In genomic region chr11:80622233-80623037, GRCm38 (mm10) we compare ENCODE assay signal across 9 mouse cellular contexts.
DNase-seq lines count a peak whose midpoint lies in the region; ATAC-seq lines count a peak whose summit lies in the region.
"Had no signal": no experiment of that assay in that cellular context is flagged by ENCODE, and none has a peak within 500 bp of the region (broad histone marks: within the 10 kb centered on the region; RNA-seq: fewer than 3 reads in every experiment).

No protein-coding gene starts in this region.

- DNase-seq in layer of hippocampus, adult 11-12 months (ENCODE audit: low spot score): peak; percentile 45
- no peak for DNase-seq in layer of hippocampus, adult 9-10 months (ENCODE audit: low spot score)
- DNase-seq in forebrain, embryonic 14.5 days (ENCODE audit: low spot score): peak; percentile 96
- peak; percentile 40 for DNase-seq in right cerebral cortex, postnatal 14 days
- no peak for DNase-seq in spleen, postnatal 4 days (ENCODE audit: low spot score in 2 of 2)
- no peak for DNase-seq in kidney, postnatal 36 days
- DNase-seq: thymus, postnatal 36 days had no signal

- ATAC-seq in forebrain, embryonic 14.5 days: peak; percentile 91
- no peak for ATAC-seq in limb, embryonic 13.5 days (ENCODE audit: low FRiP score, low read depth)
- ATAC-seq in kidney, embryonic 16.5 days (ENCODE audit: low FRiP score, low TSS enrichment): no peak

- peak overlapping the region; percentile 97 for H3K27ac ChIP-seq in forebrain, embryonic 14.5 days (ENCODE audit: low read depth, low read length)
- H3K27ac ChIP-seq in limb, embryonic 13.5 days: no peak overlapping the region
- H3K27ac ChIP-seq in kidney, embryonic 16.5 days (ENCODE audit: low read length): no peak overlapping the region

- H3K9ac ChIP-seq in forebrain, embryonic 14.5 days (ENCODE audit: low read length): peak overlapping the region; percentile 50; the same call in 1 of the 2 replicates
- H3K9ac ChIP-seq in limb, embryonic 13.5 days: no peak overlapping the region
- no peak overlapping the region for H3K9ac ChIP-seq in kidney, embryonic 16.5 days (replicated peaks; ENCODE audit: low read length)

- H3K4me2 ChIP-seq in forebrain, embryonic 14.5 days (ENCODE audit: low read length): peak overlapping the region; percentile 40
- H3K4me2 ChIP-seq in limb, embryonic 13.5 days (replicated peaks): peak overlapping the region; percentile 21; the same call in 1 of the 2 replicates
- no peak overlapping the region for H3K4me2 ChIP-seq in kidney, embryonic 16.5 days (replicated peaks; ENCODE audit: low read depth, low read length)

- H3K4me3 ChIP-seq in forebrain, embryonic 14.5 days (ENCODE audit: low read depth, low read length): peak overlapping the region; percentile 11; the same call in 1 of the 2 replicates
- no peak overlapping the region for H3K4me3 ChIP-seq in limb, embryonic 13.5 days
- no peak overlapping the region for H3K4me3 ChIP-seq in kidney, embryonic 16.5 days (ENCODE audit: low read length)

- 2% methylated on average over 11 of the region's 11 CpGs for WGBS in forebrain, embryonic 14.5 days
- 18% methylated on average over 11 of the region's 11 CpGs for WGBS in limb, embryonic 13.5 days
- 40% methylated on average over 11 of the region's 11 CpGs for WGBS in kidney, embryonic 16.5 days

- H3K27me3 ChIP-seq in forebrain, embryonic 14.5 days (replicated peaks; ENCODE audit: control insufficient read depth, insufficient read depth, low read length): peaks cover 12% of the 10 kb centered on the region
- H3K27me3 ChIP-seq in limb, embryonic 13.5 days: no peaks in the 10 kb centered on the region
- H3K27me3 ChIP-seq in kidney, embryonic 16.5 days (ENCODE audit: insufficient read depth, low read length): no peaks in the 10 kb centered on the region

- H3K4me1 ChIP-seq in forebrain, embryonic 14.5 days (ENCODE audit: control insufficient read depth, insufficient read depth, low read length): peaks cover 16% of the 10 kb centered on the region
- peaks cover 8% of the 10 kb centered on the region; the same call in 1 of the 2 replicates for H3K4me1 ChIP-seq in limb, embryonic 13.5 days
- no peaks in the 10 kb centered on the region for H3K4me1 ChIP-seq in kidney, embryonic 16.5 days (ENCODE audit: insufficient read depth, low read length)

- H3K9me3 ChIP-seq in forebrain, embryonic 14.5 days (replicated peaks; ENCODE audit: control insufficient read depth, low read length): no peaks in the 10 kb centered on the region
- no peaks in the 10 kb centered on the region for H3K9me3 ChIP-seq in limb, embryonic 13.5 days
- H3K9me3 ChIP-seq in kidney, embryonic 16.5 days (ENCODE audit: low read length): no peaks in the 10 kb centered on the region

- no peaks in the 10 kb centered on the region for H3K36me3 ChIP-seq in forebrain, embryonic 14.5 days (ENCODE audit: control insufficient read depth, insufficient read depth, low read length)
- H3K36me3 ChIP-seq in limb, embryonic 13.5 days: no peaks in the 10 kb centered on the region
- no peaks in the 10 kb centered on the region for H3K36me3 ChIP-seq in kidney, embryonic 16.5 days (ENCODE audit: insufficient read depth, low read length)

Comparison
In these comparisons a context has a peak if more than half of its experiments do, and no peak if none do; other contexts are left out.
1. DNase-seq: peak in layer of hippocampus, adult 11-12 months (single experiment), forebrain, embryonic 14.5 days (single experiment) and right cerebral cortex, postnatal 14 days (single experiment); none in layer of hippocampus, adult 9-10 months (single experiment), spleen, postnatal 4 days (0 of 2) and kidney, postnatal 36 days (0 of 2).